Mouse (Mus musculus) layer of hippocampus, adult 18-20 months (tissue): ENCODE measurements around the gene Rev3l. TPM values are rescaled to one million over a fixed set of nuclear protein-coding genes. Genes with fewer than 3 reads are reported as not detected.
A peak's percentile ranks its signal among the peaks of the same experiment; 100 is the strongest.
"Not testable (repeated sequence)": the region's sequence is repeated elsewhere in the genome, so short reads cannot be mapped to it uniquely, and the experiment has no call there.

Experiments used
- DNase-seq, 2 experiments: peaks; one replicate each; pipeline ENCODE4 v3.0.0; 2022; ENCODE audit warnings: low spot score in 2 of 2
- total RNA-seq, 2 experiments: library from RNA; stranded (reverse); gene quantifications; 2 replicates each; pipeline ENCODE4 v1.2.3; 2021

Gene Rev3l
- total RNA-seq, 2 experiments from 2014 or later: 29.2 to 30.8 TPM

DNA sequence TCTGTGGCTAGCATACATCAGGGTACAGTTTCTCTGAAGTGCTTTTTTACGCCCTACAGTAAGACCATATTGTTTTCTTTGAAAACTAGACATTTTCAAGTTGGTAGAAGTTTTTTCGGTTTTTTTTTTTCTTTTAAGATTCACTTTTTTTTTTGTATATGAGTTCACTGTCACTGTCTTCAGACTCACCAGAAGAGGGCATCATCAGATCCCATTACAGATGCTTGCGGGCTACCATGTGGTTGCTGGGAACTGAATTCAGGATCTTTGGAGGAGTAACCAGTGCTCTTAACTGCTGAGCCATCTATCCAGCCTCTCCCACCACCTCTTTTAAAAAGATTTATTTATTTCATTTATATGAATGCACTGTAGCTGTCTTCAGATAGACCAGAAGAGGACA lies 45.0 kb downstream of the Rev3l start:
- DNase-seq: no peak

- no peak for DNase-seq
These were observed 46.4 kb downstream of the Rev3l start for GRCm38 (mm10) chr10:39778305-39778704.

DNA sequence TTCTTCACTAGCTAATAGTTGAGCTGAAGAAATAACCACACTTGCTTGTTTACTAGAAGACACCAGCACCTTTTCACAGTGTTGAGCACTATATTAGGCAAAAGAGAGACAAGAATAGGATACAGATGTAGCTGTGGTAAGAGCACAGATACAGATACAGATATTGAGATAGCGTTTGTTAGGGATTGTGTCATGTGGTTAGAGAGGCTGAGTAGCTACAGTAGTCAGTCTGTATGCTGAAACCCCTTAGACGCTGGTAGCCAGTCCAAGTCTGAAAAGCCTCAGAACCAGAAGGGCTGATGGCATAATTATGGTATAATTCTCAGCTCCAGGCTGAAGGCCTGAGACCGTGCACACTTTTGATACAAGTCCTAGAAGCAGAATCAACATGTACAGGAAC lies 53.3 kb downstream of the Rev3l start:
- no peak for DNase-seq

- no peak for DNase-seq
These were observed 61.4 kb downstream of the Rev3l start for GRCm38 (mm10) chr10:39793295-39793694.

GRCm38 (mm10) chr10:39811507-39811906 lies 79.6 kb downstream of the Rev3l start:
- peak in 1 of 2 experiments; percentile 14 for DNase-seq

DNA sequence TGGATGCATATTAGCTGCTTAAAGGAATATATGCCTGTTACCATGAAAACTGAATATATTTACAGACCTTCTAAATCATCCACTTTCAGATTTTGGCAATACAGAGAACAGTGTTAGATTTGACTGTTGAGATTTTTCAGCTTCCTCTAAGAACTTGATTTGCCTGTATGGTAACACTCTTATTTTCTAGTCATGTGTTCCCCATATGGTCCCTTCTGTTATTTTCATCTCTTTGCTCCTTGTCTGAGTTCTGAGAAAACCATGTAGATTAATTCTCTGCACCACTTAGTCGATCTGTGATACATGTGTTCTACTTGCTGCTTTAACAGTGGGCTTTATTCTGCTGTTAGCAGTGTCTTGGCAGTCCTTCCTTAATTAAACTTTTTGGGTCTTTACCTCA lies 110.7 kb downstream of the Rev3l start:
- DNase-seq: peak in 1 of 2 experiments; percentile 17

GRCm38 (mm10) chr10:39865509-39865908 lies 133.6 kb downstream of the Rev3l start:
- DNase-seq: no peak

DNA sequence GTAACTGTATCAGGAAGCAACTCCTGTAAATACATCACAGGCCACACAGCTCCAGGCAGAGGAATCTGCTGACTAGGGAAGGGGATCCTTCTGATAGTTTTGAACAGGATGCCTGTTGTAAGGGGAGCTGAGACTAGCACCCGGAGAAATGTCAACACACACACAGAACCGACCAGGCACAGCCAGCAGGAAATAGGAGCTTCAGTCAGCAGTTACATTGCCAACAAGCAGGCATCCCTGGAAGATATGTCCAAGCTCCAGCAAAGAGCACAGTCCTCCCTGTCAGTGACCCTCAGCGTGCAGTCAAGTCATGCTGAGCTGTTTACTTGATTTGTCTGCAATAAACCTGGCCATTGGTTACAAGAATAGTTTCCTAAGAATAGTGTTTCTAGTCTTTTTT lies 156.7 kb downstream of the Rev3l start:
- DNase-seq: no peak

- DNase-seq: no peak
These were observed 162.1 kb downstream of the Rev3l start for GRCm38 (mm10) chr10:39893702-39894697.

- DNase-seq: no peak
These were observed 164.6 kb downstream of the Rev3l start for GRCm38 (mm10) chr10:39896503-39896902.

- peak; percentile 77 to 90 for DNase-seq
These were observed 167.0 kb downstream of the Rev3l start, which contains the start of gene Mfsd4b4 for GRCm38 (mm10) chr10:39898874-39899371. Gene Mfsd4b4 (minus strand): TSS chr10:39899238.

DNA sequence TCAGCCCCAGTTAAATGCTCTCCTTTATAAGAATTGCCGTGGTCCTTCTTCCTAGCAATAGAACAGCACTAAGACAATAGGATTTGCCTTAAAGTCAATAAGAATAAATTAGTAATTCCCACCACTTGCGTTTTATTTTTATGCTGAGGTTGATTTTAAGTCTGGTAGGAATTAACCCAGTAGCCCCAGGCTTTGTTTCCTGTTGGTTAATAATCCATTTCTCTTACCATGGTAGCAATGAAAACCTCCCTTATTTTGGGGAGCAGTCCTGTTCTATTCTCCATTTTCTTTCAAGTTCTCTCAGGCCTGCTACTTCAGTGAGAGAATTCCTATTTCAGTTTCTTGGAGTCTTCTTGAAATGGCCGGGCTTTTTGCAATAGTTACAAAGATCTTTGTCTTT lies 172.3 kb downstream of the Rev3l start:
- DNase-seq: no peak

GRCm38 (mm10) chr10:39906799-39907658 lies 175.1 kb downstream of the Rev3l start:
- DNase-seq: no peak

DNA sequence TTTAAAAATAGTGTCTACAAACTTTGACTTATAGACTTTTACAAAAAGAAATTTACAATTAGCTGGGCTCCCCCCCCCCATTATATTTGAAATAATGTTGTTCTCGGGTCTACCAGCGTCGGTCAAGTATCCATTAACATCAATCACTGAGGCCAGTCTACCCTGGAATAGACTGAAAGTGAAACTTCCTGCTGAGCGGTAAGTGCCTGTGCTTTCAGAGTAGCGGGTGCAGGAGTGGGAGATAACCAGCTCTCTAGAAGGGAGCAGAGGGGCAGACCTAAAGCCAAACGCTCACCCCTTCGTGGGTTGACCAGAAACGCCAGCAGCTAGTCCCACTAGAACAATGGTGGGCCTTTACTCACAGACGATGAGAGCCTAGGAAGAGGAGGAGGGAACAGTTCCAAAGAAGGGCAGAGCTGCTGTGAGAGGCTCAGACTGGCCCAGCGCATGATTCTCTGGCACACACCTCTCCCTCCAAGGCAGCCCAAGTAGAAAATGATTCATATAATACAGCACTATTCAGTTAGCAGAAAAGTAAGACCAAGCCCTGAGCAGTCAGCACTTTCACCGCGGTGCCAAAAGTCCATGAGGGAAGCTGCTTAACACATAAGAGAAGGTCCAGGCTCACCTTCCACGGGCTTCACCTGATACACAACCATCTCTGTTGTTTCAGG lies 177.0 kb downstream of the Rev3l start:
- no peak for DNase-seq

- DNase-seq: no peak
These were observed 180.7 kb downstream of the Rev3l start for GRCm38 (mm10) chr10:39912616-39913015.

- DNase-seq: not testable (repeated sequence)
These were observed 192.6 kb downstream of the Rev3l start for GRCm38 (mm10) chr10:39924556-39924955.

Other genes starting within 250 kb of the Rev3l start
- 1 to 10 TPM; 1.5 to 2.1 TPM for gene Traf3ip2, start 119.2 kb upstream of the Rev3l start, total RNA-seq
- 1 to 10 TPM; 7.7 to 8.0 TPM for gene Mfsd4b4, start 167.1 kb downstream of the Rev3l start, total RNA-seq
- gene Mfsd4b2, start 194.8 kb downstream of the Rev3l start, total RNA-seq: under 1 TPM; 0.20 to 0.32 TPM
- under 1 TPM in 1 of 2 experiments, not detected in 1; 0.25 TPM for gene Mfsd4b3, start 228.0 kb downstream of the Rev3l start, total RNA-seq